Mouse (Mus musculus) heart, adult 2 months (tissue): ENCODE measurements around the gene Slc25a51.

Source experiments
- CTCF ChIP-seq: fragments of 200-600 bp; IDR thresholded peaks from 2 replicates; pipeline ENCODE4 v1.8.1; 2022; ENCODE audit warnings: antibody characterized with exemption, mild to moderate bottlenecking, moderate library complexity
- POLR2A ChIP-seq: fragments of 200-500 bp; IDR thresholded peaks from 2 replicates; pipeline ENCODE4 v1.6.1; 2011; ENCODE audit warnings: mild to moderate bottlenecking, low read depth, low read length, control low read depth; ENCODE audit not compliant: insufficient read depth

- TF ChIP-seq CTCF (no peak), POLR2A (peak; percentile 89)
These were observed at the start of gene Slc25a51 for GRCm38 (mm10) chr4:45408427-45409132.
